Mouse (Mus musculus) pancreas, adult 10 weeks (tissue): ENCODE results near the gene Cds2. TPM values are rescaled to one million over a fixed set of nuclear protein-coding genes. Genes with fewer than 3 reads are reported as not detected.

Experiments
- polyA plus RNA-seq: library from polyadenylated mRNA; stranded (reverse); fragments of 350-450 nt; fragmentation: Illumina TruSeq; extraction: RNeasy Lipid Tissue Mini Kit (QIAGEN cat#74804); gene quantifications from one replicate; pipeline ENCODE4 v1.2.3, GENCODE M21; 2015; ENCODE audit warnings: low read depth, low replicate concordance; ENCODE audit not compliant: insufficient read depth

Gene Cds2
- 13.3 TPM for polyA plus RNA-seq

GRCm38 (mm10) chr2:132262879-132263398, at the start of gene Cds2:
Gene Cds2 (plus strand): TSS chr2:132263148.

GRCm38 (mm10) chr2:132247539-132248313, 15.2 kb upstream of the Cds2 start, which contains the start of gene Tmem230:
Gene Tmem230 (minus strand): TSS chr2:132247807.

GRCm38 (mm10) chr2:132252542-132253528, 10.1 kb upstream of the Cds2 start, which contains the start of gene Pcna:
Gene Pcna (minus strand): TSS chr2:132253314.

Other genes starting within 250 kb of the Cds2 start
- 3.9 TPM for gene Rassf2, start 232.9 kb upstream of the Cds2 start, polyA plus RNA-seq
- gene Slc23a2, start 118.0 kb upstream of the Cds2 start, polyA plus RNA-seq: 4.2 TPM
- gene Tmem230, start 15.3 kb upstream of the Cds2 start, polyA plus RNA-seq: 8.0 TPM
- 15.1 TPM for gene Pcna, start 9.8 kb upstream of the Cds2 start, polyA plus RNA-seq
- gene Prokr2, start 122.3 kb downstream of the Cds2 start, polyA plus RNA-seq: not detected